Mouse (Mus musculus): ENCODE measurements around the gene Mrgpra2b. TPM values are rescaled to one million over a fixed set of nuclear protein-coding genes. Genes with fewer than 3 reads are reported as not detected.
"Not testable (repeated sequence)": the region's sequence is repeated elsewhere in the genome, so short reads cannot be mapped to it uniquely, and the experiment has no call there.

The Mrgpra2b gene
- polyA plus RNA-seq, 1 experiment from 2014 or later, result 4.8 TPM

DNA sequence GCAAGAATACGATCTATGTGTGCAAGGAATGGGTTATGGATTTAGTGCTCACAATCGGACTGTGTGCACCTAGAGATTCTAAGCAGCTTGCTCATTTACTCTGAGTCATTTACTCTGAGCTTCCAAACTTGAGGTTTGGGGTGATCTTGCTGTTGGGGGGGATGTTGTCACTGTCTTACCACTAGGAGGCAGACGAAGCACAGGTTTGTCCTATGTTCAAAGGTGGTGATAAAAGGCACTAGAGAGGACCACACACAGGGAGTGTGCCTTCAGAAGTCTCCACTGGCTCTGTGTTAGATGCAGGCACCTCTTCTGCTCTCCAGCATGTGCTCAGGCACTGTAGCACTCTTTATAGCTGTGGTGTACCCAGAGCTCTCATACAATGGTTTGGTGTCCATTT, 54.8 kb downstream of the Mrgpra2b start:
- not testable (repeated sequence) for H3K27ac ChIP-seq (ENCODE audit: low read depth); H3K4me2 ChIP-seq (ENCODE audit: low read depth, low read length); DNase-seq; H3K36me3 ChIP-seq (replicated peaks; ENCODE audit: insufficient read depth, low read length); H3K4me3 ChIP-seq (ENCODE audit: low read depth, low read length); H3K9me3 ChIP-seq (ENCODE audit: low read length); H3K9ac ChIP-seq (replicated peaks); H3K27me3 ChIP-seq (ENCODE audit: insufficient read depth, low read length); H3K4me1 ChIP-seq (ENCODE audit: insufficient read depth); ATAC-seq
- 0 out of 2 replicates have a peak, but pooled peaks have one; percentile 4 for TF ChIP-seq CTCF (IDR thresholded peaks at IDR 0.05; ENCODE audit: low read depth)
- WGBS (ENCODE audit: insufficient replicate concordance), result 42% methylated on average over 1 of the region's 3 CpGs

DNA sequence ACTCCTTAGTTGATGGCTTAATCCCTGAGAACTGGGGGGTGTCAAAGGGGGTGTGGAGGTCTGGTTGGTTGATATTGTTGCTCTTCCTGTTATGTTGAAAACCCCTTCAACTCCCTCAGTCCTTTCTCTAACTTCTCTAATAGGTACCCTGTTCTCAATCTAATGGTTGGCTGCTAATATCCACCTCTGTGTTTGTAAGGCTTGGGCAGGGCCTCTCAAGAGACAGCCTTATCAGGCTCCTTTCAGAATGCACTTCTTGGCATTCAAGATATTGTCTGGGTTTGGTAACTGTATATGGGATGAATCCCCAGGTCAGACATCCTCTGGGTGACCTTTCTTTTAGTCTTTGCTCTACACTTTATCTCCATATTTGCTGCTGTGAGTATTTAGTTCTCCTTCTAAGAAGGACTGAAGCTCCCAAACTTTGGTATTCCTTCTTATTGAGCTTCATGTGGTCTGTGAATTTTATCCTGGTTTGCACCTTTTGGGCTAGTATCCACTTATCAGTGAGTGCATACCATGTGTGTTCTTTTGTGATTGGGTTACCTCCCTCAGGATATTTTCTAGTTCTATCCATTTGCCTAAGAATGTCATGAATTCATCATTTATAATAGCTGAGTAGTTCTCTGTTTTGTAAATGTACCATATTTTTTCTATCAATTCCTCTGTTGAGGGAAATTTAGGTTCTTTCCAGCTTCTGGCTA, 63.2 kb downstream of the Mrgpra2b start:
- not testable (repeated sequence) for H3K27ac ChIP-seq (ENCODE audit: low read depth)

DNA sequence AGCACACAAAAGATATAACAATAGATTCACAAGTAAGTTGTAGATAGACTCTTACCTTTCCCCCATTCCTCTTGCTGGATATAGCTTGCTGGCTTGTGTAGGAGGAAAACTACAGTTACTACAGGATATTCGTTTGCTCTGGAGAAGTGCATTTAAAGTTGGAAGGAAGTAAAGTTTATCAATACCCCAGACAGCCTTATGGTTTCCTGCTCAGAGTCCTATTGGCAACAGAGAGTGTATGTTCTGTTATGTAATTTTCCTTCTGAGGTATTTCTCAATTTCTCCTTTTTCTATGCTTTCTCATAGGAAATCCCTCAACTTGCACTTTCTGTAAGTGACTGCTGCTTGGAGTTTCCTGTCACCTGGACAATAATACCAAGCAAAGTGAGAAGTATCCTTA, 76.6 kb downstream of the Mrgpra2b start, which contains the start of gene Mrgpra2a:
Gene Mrgpra2a, minus strand, starts transcription at position 125 of the 400 bp plus-strand sequence.
- not testable (repeated sequence) for H3K4me2 ChIP-seq (ENCODE audit: low read depth, low read length); H3K27me3 ChIP-seq (ENCODE audit: insufficient read depth, low read length); DNase-seq; H3K4me3 ChIP-seq (ENCODE audit: low read depth, low read length); H3K9ac ChIP-seq (replicated peaks); H3K27ac ChIP-seq (ENCODE audit: low read depth); H3K9me3 ChIP-seq (ENCODE audit: low read length); H3K4me1 ChIP-seq (ENCODE audit: insufficient read depth); H3K36me3 ChIP-seq (replicated peaks; ENCODE audit: insufficient read depth, low read length); ATAC-seq
- no CpG with 5 or more reads among the region's 1 CpGs for WGBS (ENCODE audit: insufficient replicate concordance)

More for the DNA sequence above, 63.2 kb downstream of the Mrgpra2b start:
- not testable (repeated sequence) for DNase-seq; H3K9ac ChIP-seq (replicated peaks); H3K27me3 ChIP-seq (ENCODE audit: insufficient read depth, low read length); H3K9me3 ChIP-seq (ENCODE audit: low read length); H3K4me3 ChIP-seq (ENCODE audit: low read depth, low read length); H3K4me2 ChIP-seq (ENCODE audit: low read depth, low read length); ATAC-seq; H3K4me1 ChIP-seq (ENCODE audit: insufficient read depth); H3K36me3 ChIP-seq (replicated peaks; ENCODE audit: insufficient read depth, low read length)

DNA sequence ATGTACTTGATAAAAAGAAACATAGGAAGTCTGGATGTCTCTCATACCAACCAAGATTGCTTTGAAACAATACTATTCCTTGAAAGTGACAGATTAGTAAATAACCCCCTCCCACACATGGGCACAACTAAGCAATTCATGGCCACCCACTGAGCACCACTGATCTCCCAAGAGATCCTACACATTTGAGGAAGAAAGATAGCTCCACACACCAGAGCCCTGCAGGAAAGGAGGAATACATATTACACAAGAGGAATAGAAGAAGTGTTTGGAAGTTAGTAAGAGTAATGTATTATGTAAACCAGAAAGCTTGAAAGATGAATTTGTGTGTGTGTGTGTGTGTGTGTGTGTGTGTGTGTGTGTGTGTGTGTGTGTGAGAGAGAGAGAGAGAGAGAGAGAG, 82.9 kb downstream of the Mrgpra2b start:
- H3K4me2 ChIP-seq (ENCODE audit: low read depth, low read length); H3K4me3 ChIP-seq (ENCODE audit: low read depth, low read length); H3K27ac ChIP-seq (ENCODE audit: low read depth); DNase-seq; H3K36me3 ChIP-seq (replicated peaks; ENCODE audit: insufficient read depth, low read length); H3K9me3 ChIP-seq (ENCODE audit: low read length); H3K4me1 ChIP-seq (ENCODE audit: insufficient read depth); H3K9ac ChIP-seq (replicated peaks); ATAC-seq; H3K27me3 ChIP-seq (ENCODE audit: insufficient read depth, low read length): not testable (repeated sequence)

DNA sequence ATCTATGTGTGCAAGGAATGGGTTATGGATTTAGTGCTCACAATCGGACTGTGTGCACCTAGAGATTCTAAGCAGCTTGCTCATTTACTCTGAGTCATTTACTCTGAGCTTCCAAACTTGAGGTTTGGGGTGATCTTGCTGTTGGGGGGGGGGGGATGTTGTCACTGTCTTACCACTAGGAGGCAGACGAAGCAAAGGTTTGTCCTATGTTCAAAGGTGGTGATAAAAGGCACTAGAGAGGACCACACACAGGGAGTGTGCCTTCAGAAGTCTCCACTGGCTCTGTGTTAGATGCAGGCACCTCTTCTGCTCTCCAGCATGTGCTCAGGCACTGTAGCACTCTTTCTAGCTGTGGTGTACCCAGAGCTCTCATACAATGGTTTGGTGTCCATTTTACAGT, 92.2 kb downstream of the Mrgpra2b start:
- H3K4me2 ChIP-seq (ENCODE audit: low read depth, low read length); H3K27me3 ChIP-seq (ENCODE audit: insufficient read depth, low read length); DNase-seq; ATAC-seq; H3K4me1 ChIP-seq (ENCODE audit: insufficient read depth); H3K27ac ChIP-seq (ENCODE audit: low read depth); H3K36me3 ChIP-seq (replicated peaks; ENCODE audit: insufficient read depth, low read length); H3K9ac ChIP-seq (replicated peaks); H3K9me3 ChIP-seq (ENCODE audit: low read length); H3K4me3 ChIP-seq (ENCODE audit: low read depth, low read length): not testable (repeated sequence)
- 15% methylated on average over 1 of the region's 2 CpGs for WGBS (ENCODE audit: insufficient replicate concordance)

DNA sequence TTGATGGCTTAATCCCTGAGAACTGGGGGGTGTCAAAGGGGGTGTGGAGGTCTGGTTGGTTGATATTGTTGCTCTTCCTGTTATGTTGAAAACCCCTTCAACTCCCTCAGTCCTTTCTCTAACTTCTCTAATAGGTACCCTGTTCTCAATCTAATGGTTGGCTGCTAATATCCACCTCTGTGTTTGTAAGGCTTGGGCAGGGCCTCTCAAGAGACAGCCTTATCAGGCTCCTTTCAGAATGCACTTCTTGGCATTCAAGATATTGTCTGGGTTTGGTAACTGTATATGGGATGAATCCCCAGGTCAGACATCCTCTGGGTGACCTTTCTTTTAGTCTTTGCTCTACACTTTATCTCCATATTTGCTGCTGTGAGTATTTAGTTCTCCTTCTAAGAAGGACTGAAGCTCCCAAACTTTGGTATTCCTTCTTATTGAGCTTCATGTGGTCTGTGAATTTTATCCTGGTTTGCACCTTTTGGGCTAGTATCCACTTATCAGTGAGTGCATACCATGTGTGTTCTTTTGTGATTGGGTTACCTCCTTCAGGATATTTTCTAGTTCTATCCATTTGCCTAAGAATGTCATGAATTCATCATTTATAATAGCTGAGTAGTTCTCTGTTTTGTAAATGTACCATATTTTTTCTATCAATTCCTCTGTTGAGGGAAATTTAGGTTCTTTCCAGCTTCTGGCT, 100.7 kb downstream of the Mrgpra2b start:
- not testable (repeated sequence) for H3K9ac ChIP-seq (replicated peaks); H3K4me1 ChIP-seq (ENCODE audit: insufficient read depth); H3K27me3 ChIP-seq (ENCODE audit: insufficient read depth, low read length); ATAC-seq; H3K9me3 ChIP-seq (ENCODE audit: low read length); H3K4me2 ChIP-seq (ENCODE audit: low read depth, low read length); H3K27ac ChIP-seq (ENCODE audit: low read depth); H3K4me3 ChIP-seq (ENCODE audit: low read depth, low read length); DNase-seq; H3K36me3 ChIP-seq (replicated peaks; ENCODE audit: insufficient read depth, low read length)

Other genes starting within 250 kb of the Mrgpra2b start
- not detected in 2 replicates for gene Mrgpra1, start 174.6 kb downstream of the Mrgpra2b start, polyA plus RNA-seq (2015; fragmentation: Nextera tagmentation; extraction: Ambion mirVana)
- 1.2 and 1.4 TPM in 2 replicates for gene Mrgpra2a, start 76.7 kb downstream of the Mrgpra2b start, polyA plus RNA-seq (2015; fragmentation: Nextera tagmentation; extraction: Ambion mirVana)
- not detected in 2 replicates for gene Mrgpra3, start 72.5 kb upstream of the Mrgpra2b start, polyA plus RNA-seq (2015; fragmentation: Nextera tagmentation; extraction: Ambion mirVana)